Mouse (Mus musculus): ENCODE measurements around the gene Bend3. TPM values are rescaled to one million over a fixed set of nuclear protein-coding genes. Genes with fewer than 3 reads are reported as not detected.

Gene Bend3
- polyA plus RNA-seq, 1 experiment from 2014 or later: 3.9 TPM

- Histone ChIP-seq H3K9me3 (ENCODE audit: control insufficient read depth, low read length) (no peaks in the 10 kb centered on the region), H3K36me3 (ENCODE audit: control insufficient read depth, insufficient read depth) (no peaks in the 10 kb centered on the region), H3K4me1 (replicated peaks; ENCODE audit: control insufficient read depth, insufficient read depth, low read length) (peaks cover 38% of the 10 kb centered on the region), H3K4me3 (replicated peaks; ENCODE audit: low read length) (peak overlapping the region; percentile 83), H3K9ac (replicated peaks; ENCODE audit: low read depth, low read length) (peak overlapping the region; percentile 98), H3K27ac (ENCODE audit: low read length) (peak overlapping the region; percentile 99), H3K4me2 (ENCODE audit: low read length) (peak overlapping the region; percentile 93), H3K27me3 (replicated peaks; ENCODE audit: control insufficient read depth, insufficient read depth, low read length) (no peaks in the 10 kb centered on the region)
- ATAC-seq: no peak
- 2% methylated on average over 9 of the region's 9 CpGs for WGBS
Observed at GRCm38 (mm10) chr10:43477459-43477858, 1.2 kb upstream of the Bend3 start.

- ATAC-seq: peak; percentile 27
- Histone ChIP-seq H3K4me2 (ENCODE audit: low read length) (peak overlapping the region; percentile 93), H3K9me3 (ENCODE audit: control insufficient read depth, low read length) (no peaks in the 10 kb centered on the region), H3K4me1 (replicated peaks; ENCODE audit: control insufficient read depth, insufficient read depth, low read length) (peaks cover 38% of the 10 kb centered on the region), H3K4me3 (replicated peaks; ENCODE audit: low read length) (peak overlapping the region; percentile 83), H3K9ac (replicated peaks; ENCODE audit: low read depth, low read length) (peak overlapping the region; percentile 98), H3K27me3 (replicated peaks; ENCODE audit: control insufficient read depth, insufficient read depth, low read length) (no peaks in the 10 kb centered on the region), H3K27ac (ENCODE audit: low read length) (peak overlapping the region; percentile 99), H3K36me3 (ENCODE audit: control insufficient read depth, insufficient read depth) (no peaks in the 10 kb centered on the region)
- under 1% methylated on average over 42 of the region's 42 CpGs for WGBS
Observed at GRCm38 (mm10) chr10:43477865-43478681, 558 bp upstream of the Bend3 start.

DNA sequence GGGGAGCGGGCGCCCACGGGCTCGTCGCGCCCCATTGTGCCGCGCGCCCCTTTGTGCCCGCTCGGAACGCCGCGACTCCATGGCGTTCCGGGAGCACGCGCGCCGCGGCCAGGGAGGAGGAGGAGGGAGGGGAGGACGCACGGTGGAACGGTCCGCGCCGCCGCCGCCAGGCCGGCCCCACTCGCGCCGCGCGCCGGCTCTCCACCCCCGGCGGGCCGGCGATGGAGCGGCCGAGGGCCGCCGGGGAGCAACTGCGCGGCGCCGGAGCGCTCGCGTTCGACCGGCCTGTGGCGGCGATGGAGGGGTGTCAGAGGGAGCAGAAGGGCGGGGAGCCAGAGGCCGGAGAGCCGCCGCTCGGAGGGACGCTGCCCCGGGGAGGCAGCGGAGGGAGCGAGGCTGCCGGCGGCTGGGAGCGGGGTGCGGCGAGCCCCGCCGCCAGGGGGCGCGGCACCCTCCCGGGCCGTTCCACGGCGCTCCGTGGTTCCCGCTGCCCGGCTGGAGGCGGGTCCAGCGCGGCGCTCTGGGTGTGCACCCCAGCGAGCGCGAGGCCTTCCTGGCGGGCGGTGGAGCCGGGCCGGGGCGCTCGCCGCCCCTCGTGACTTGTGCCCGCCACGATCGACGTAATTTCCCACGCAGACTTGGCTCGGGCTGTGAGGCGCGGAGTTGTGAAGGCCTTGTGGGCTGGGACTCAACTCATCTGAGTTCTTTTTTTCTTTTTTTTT is 966 bp downstream of the Bend3 start:
- Histone ChIP-seq H3K9ac (replicated peaks; ENCODE audit: low read depth, low read length) (peak overlapping the region; percentile 98), H3K4me2 (ENCODE audit: low read length) (peak overlapping the region; percentile 93), H3K27ac (ENCODE audit: low read length) (peak overlapping the region; percentile 99), H3K4me1 (replicated peaks; ENCODE audit: control insufficient read depth, insufficient read depth, low read length) (peaks cover 44% of the 10 kb centered on the region), H3K9me3 (ENCODE audit: control insufficient read depth, low read length) (no peaks in the 10 kb centered on the region), H3K27me3 (replicated peaks; ENCODE audit: control insufficient read depth, insufficient read depth, low read length) (no peaks in the 10 kb centered on the region), H3K4me3 (replicated peaks; ENCODE audit: low read length) (peak overlapping the region; percentile 83), H3K36me3 (ENCODE audit: control insufficient read depth, insufficient read depth) (no peaks in the 10 kb centered on the region)
- under 1% methylated on average over 67 of the region's 103 CpGs for WGBS
- peak; percentile 81 for ATAC-seq

DNA sequence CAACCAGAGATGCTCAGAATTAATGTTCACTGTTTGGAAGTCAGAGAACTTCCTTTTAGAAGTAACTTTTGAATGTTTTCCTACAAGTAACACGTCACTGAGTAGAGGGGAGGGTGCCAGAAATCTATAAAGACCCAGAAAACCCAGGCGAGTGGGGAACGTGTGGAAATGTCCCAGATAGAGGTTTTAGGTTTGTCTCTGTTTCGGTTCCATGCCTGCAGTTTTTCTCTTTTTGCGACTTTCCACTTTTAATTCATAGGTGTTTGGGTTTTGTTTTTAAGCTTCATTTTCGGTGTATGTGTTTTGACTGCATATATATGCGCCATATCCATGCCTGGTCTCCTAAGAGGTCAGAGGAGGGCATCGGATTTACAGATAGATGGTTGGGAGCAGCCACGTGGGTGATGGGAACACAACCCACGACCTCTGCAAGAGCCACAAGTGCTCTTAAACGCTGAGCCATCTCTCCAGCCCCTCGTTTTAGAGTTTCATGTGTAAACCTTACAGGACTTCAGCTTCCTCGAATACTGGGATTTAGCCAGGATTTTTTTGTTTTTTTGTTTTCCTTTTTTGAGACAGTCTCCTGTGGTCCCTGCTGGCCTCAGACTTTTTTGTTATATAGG is 1.7 kb downstream of the Bend3 start:
- Histone ChIP-seq H3K27me3 (replicated peaks; ENCODE audit: control insufficient read depth, insufficient read depth, low read length) (no peaks in the 10 kb centered on the region), H3K4me1 (replicated peaks; ENCODE audit: control insufficient read depth, insufficient read depth, low read length) (peaks cover 40% of the 10 kb centered on the region), H3K9me3 (ENCODE audit: control insufficient read depth, low read length) (no peaks in the 10 kb centered on the region), H3K4me3 (replicated peaks; ENCODE audit: low read length) (peak overlapping the region; percentile 83), H3K9ac (replicated peaks; ENCODE audit: low read depth, low read length) (peak overlapping the region; percentile 98), H3K36me3 (ENCODE audit: control insufficient read depth, insufficient read depth) (no peaks in the 10 kb centered on the region), H3K27ac (ENCODE audit: low read length) (peak overlapping the region; percentile 99; the same call in 1 of the 2 replicates), H3K4me2 (ENCODE audit: low read length) (peak overlapping the region; percentile 93)
- no peak for ATAC-seq
- WGBS: 5% methylated on average over 13 of the region's 13 CpGs

DNA sequence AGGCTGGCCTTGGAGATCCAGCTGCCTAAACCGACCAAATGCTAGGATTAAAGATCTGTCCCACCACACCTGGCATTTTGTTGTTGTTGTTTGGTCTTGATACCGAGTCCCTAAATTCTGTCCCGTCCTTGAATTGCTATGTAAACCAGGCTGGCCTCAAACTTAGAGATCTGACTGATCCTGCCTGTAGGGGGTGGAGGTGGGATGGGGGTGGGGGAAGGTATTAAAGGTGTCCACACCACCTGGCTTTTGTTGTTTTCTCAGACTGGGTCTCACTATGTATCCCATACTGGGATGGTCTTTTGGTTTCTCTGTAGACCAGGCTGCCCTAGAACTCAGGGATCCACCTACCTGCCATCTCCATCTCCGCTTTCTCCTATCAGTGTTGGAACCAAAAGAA is 2.5 kb downstream of the Bend3 start:
- Histone ChIP-seq H3K9ac (replicated peaks; ENCODE audit: low read depth, low read length) (no peak overlapping the region), H3K4me2 (ENCODE audit: low read length) (no peak overlapping the region), H3K4me3 (replicated peaks; ENCODE audit: low read length) (no peak overlapping the region), H3K4me1 (replicated peaks; ENCODE audit: control insufficient read depth, insufficient read depth, low read length) (peaks cover 40% of the 10 kb centered on the region), H3K36me3 (ENCODE audit: control insufficient read depth, insufficient read depth) (no peaks in the 10 kb centered on the region), H3K27ac (ENCODE audit: low read length) (no peak overlapping the region), H3K27me3 (replicated peaks; ENCODE audit: control insufficient read depth, insufficient read depth, low read length) (no peaks in the 10 kb centered on the region), H3K9me3 (ENCODE audit: control insufficient read depth, low read length) (no peaks in the 10 kb centered on the region)
- 44% methylated on average over 4 of the region's 4 CpGs for WGBS
- no peak for ATAC-seq

DNA sequence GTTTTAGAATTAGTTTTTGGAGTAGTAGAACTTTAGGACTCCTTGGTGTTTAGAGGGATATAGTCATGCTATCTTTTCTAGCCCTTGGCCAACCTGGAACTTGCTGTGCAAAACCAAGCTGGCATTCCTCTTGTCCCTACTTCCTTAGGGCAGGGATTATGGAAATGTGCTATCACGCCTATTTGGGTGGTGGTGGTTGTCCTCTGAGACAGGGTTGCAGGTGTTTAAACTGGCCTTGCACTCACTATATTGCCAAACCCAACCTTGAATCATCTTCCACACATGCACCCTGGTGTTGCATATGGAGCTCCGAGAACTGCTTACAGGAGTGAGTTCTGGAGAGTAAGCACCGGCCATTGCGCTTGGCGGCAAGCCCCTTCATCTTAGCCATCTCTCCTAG is 3.4 kb downstream of the Bend3 start:
- Histone ChIP-seq H3K9me3 (ENCODE audit: control insufficient read depth, low read length) (no peaks in the 10 kb centered on the region), H3K4me2 (ENCODE audit: low read length) (no peak overlapping the region), H3K27ac (ENCODE audit: low read length) (no peak overlapping the region), H3K9ac (replicated peaks; ENCODE audit: low read depth, low read length) (no peak overlapping the region), H3K4me1 (replicated peaks; ENCODE audit: control insufficient read depth, insufficient read depth, low read length) (peaks cover 38% of the 10 kb centered on the region), H3K27me3 (replicated peaks; ENCODE audit: control insufficient read depth, insufficient read depth, low read length) (no peaks in the 10 kb centered on the region), H3K36me3 (ENCODE audit: control insufficient read depth, insufficient read depth) (no peaks in the 10 kb centered on the region), H3K4me3 (replicated peaks; ENCODE audit: low read length) (no peak overlapping the region)
- no peak for ATAC-seq
- 94% methylated on average over 5 of the region's 5 CpGs for WGBS

- Histone ChIP-seq H3K4me1 (replicated peaks; ENCODE audit: control insufficient read depth, insufficient read depth, low read length) (peaks cover 25% of the 10 kb centered on the region), H3K27ac (ENCODE audit: low read length) (0 out of 2 replicates have a peak overlapping the region, but pooled peaks have one; percentile 14), H3K9me3 (ENCODE audit: control insufficient read depth, low read length) (no peaks in the 10 kb centered on the region), H3K4me3 (replicated peaks; ENCODE audit: low read length) (no peak overlapping the region), H3K27me3 (replicated peaks; ENCODE audit: control insufficient read depth, insufficient read depth, low read length) (no peaks in the 10 kb centered on the region), H3K36me3 (ENCODE audit: control insufficient read depth, insufficient read depth) (no peaks in the 10 kb centered on the region), H3K9ac (replicated peaks; ENCODE audit: low read depth, low read length) (0 out of 2 replicates have a peak overlapping the region, but pooled peaks have one; percentile 14), H3K4me2 (ENCODE audit: low read length) (no peak overlapping the region)
- ATAC-seq: no peak
- WGBS: 52% methylated on average over 9 of the region's 9 CpGs
Observed at GRCm38 (mm10) chr10:43483426-43483995, 4.9 kb downstream of the Bend3 start.

DNA sequence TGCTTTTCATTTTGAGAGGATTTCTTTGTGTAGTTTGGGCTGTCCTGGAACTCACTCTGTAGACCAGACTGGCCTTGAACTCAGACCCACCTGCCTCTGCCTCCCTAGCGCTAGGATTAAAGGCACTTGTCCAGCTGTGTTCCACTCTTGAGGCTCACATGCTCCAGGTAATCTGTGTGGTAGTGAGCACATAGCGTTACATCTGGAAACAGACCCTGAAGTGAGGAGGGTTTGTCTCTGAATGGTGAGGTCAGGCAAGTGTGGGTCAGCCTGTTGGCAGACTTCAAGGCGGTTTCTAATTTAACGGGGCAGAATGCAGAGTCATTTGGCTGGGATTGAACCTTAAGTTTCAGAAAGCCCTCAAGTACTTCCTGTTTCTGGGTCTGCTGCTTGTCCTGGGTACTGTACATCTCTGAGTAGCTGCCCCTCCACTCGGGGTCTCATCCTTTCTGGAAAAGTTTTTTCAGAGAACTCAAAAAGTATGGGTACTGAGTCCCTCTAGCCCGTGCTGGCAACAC is 7.2 kb downstream of the Bend3 start:
- no peak overlapping the region for H3K4me3 ChIP-seq (replicated peaks; ENCODE audit: low read length)
- 88% methylated on average over 6 of the region's 6 CpGs for WGBS
- no peaks in the 10 kb centered on the region for H3K27me3 ChIP-seq (replicated peaks; ENCODE audit: control insufficient read depth, insufficient read depth, low read length)
- no peak for ATAC-seq
- H3K9ac ChIP-seq (replicated peaks; ENCODE audit: low read depth, low read length): no peak overlapping the region
- no peak overlapping the region for H3K4me2 ChIP-seq (ENCODE audit: low read length)
- peaks cover 19% of the 10 kb centered on the region for H3K4me1 ChIP-seq (replicated peaks; ENCODE audit: control insufficient read depth, insufficient read depth, low read length)
- H3K9me3 ChIP-seq (ENCODE audit: control insufficient read depth, low read length): no peaks in the 10 kb centered on the region
- H3K27ac ChIP-seq (ENCODE audit: low read length): no peak overlapping the region
- no peaks in the 10 kb centered on the region for H3K36me3 ChIP-seq (ENCODE audit: control insufficient read depth, insufficient read depth)
